Mouse (Mus musculus): ENCODE data around the gene Sema5b.

The Sema5b gene

DNA sequence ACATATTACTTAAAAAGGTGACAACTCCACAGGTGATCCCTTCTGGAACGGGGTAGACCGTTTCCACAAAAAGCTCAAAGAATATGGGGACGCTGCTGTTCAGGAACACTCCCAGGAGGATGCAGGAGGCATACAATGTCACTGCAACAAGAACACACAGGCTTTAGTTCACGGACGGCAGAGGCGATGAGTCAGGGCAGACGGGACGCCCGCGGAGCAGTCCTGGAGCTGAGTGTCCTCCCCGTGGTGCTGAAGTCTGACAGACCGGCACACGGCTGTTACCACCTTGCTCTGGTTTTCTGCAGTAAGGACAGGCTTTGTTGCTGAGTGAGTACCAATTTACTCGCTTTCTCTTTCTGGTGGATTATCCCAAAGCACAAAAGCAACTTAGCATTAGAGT lies 163.9 kb downstream of the Sema5b start:
- no peak for ATAC-seq (ENCODE audit: low TSS enrichment)

GRCm38 (mm10) chr16:35707004-35707403 lies 166.1 kb downstream of the Sema5b start:
- ATAC-seq (ENCODE audit: low TSS enrichment): no peak

DNA sequence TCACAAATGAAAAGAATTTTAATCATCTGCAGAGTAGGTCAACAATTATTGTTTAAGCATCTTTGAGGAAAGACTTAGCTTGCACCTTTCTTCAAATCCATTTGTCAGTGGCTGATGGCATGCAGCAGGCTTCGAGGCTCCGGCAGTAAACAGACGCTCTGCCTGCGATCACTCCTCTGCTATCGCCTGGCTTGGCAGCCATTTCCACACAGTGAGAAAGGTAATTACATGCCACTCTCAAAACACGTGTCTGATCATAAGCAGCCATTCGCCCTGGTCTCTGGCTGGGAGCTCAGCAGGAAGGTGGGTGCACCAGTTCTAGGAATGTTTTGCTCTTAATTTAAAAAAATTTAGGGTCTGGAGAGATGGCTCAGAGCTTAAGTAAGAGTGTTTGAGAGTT lies 170.1 kb downstream of the Sema5b start:
- peak; percentile 65; the same call in 1 of the 2 replicates for ATAC-seq (ENCODE audit: low TSS enrichment)

- no peak for ATAC-seq (ENCODE audit: low TSS enrichment)
These were observed 172.7 kb downstream of the Sema5b start for GRCm38 (mm10) chr16:35713606-35714005.

All from frontal cortex, adult (tissue).